Mouse (Mus musculus): Measurements from ENCODE around the gene Lrrfip1. TPM values are rescaled to one million over a fixed set of nuclear protein-coding genes. Genes with fewer than 3 reads are reported as not detected.

Lrrfip1 gene
- total RNA-seq, 2 experiments from 2014 or later: 16.9 to 28.5 TPM

GRCm38 (mm10) chr1:90997136-90997535 is 1.4 kb upstream of the Lrrfip1 start:
- ATAC-seq (replicated peaks; ENCODE audit: low FRiP score, poor library complexity, severe bottlenecking): no peak

- no peak for ATAC-seq (replicated peaks; ENCODE audit: low FRiP score, poor library complexity, severe bottlenecking)
These were observed 896 bp upstream of the Lrrfip1 start for GRCm38 (mm10) chr1:90997641-90998040.

- ATAC-seq (replicated peaks; ENCODE audit: low FRiP score, poor library complexity, severe bottlenecking): no peak
These were observed 514 bp downstream of the Lrrfip1 start for GRCm38 (mm10) chr1:90998891-90999611.

GRCm38 (mm10) chr1:90999911-91000601 is 1.5 kb downstream of the Lrrfip1 start:
- no peak for ATAC-seq (replicated peaks; ENCODE audit: low FRiP score, poor library complexity, severe bottlenecking)

GRCm38 (mm10) chr1:91001101-91001500 is 2.6 kb downstream of the Lrrfip1 start:
- no peak for ATAC-seq (replicated peaks; ENCODE audit: low FRiP score, poor library complexity, severe bottlenecking)

- ATAC-seq (replicated peaks; ENCODE audit: low FRiP score, poor library complexity, severe bottlenecking): no peak
These were observed 3.5 kb downstream of the Lrrfip1 start for GRCm38 (mm10) chr1:91001871-91002539.

- no peak for ATAC-seq (replicated peaks; ENCODE audit: low FRiP score, poor library complexity, severe bottlenecking)
These were observed 4.1 kb downstream of the Lrrfip1 start for GRCm38 (mm10) chr1:91002641-91003040.

- no peak for ATAC-seq (replicated peaks; ENCODE audit: low FRiP score, poor library complexity, severe bottlenecking)
These were observed 5.2 kb downstream of the Lrrfip1 start for GRCm38 (mm10) chr1:91003522-91004253.

- no peak for ATAC-seq (replicated peaks; ENCODE audit: low FRiP score, poor library complexity, severe bottlenecking)
These were observed 7.5 kb downstream of the Lrrfip1 start for GRCm38 (mm10) chr1:91006037-91006436.

GRCm38 (mm10) chr1:91006708-91007107 is 8.2 kb downstream of the Lrrfip1 start:
- ATAC-seq (replicated peaks; ENCODE audit: low FRiP score, poor library complexity, severe bottlenecking): no peak

GRCm38 (mm10) chr1:91008147-91008682 is 9.7 kb downstream of the Lrrfip1 start:
- ATAC-seq (replicated peaks; ENCODE audit: low FRiP score, poor library complexity, severe bottlenecking): no peak

GRCm38 (mm10) chr1:91008746-91009145 is 10.2 kb downstream of the Lrrfip1 start:
- no peak for ATAC-seq (replicated peaks; ENCODE audit: low FRiP score, poor library complexity, severe bottlenecking)

- ATAC-seq (replicated peaks; ENCODE audit: low FRiP score, poor library complexity, severe bottlenecking): no peak
These were observed 10.7 kb downstream of the Lrrfip1 start for GRCm38 (mm10) chr1:91009266-91009665.

GRCm38 (mm10) chr1:91010216-91010615 is 11.7 kb downstream of the Lrrfip1 start:
- no peak for ATAC-seq (replicated peaks; ENCODE audit: low FRiP score, poor library complexity, severe bottlenecking)

GRCm38 (mm10) chr1:91010716-91011115 is 12.2 kb downstream of the Lrrfip1 start:
- ATAC-seq (replicated peaks; ENCODE audit: low FRiP score, poor library complexity, severe bottlenecking): no peak

GRCm38 (mm10) chr1:91011336-91011735 is 12.8 kb downstream of the Lrrfip1 start:
- ATAC-seq (replicated peaks; ENCODE audit: low FRiP score, poor library complexity, severe bottlenecking): no peak

GRCm38 (mm10) chr1:91013803-91014202 is 15.3 kb downstream of the Lrrfip1 start:
- no peak for ATAC-seq (replicated peaks; ENCODE audit: low FRiP score, poor library complexity, severe bottlenecking)

- ATAC-seq (replicated peaks; ENCODE audit: low FRiP score, poor library complexity, severe bottlenecking): no peak
These were observed 17.0 kb downstream of the Lrrfip1 start for GRCm38 (mm10) chr1:91015571-91015970.

GRCm38 (mm10) chr1:91017111-91017758 is 18.7 kb downstream of the Lrrfip1 start:
- no peak for ATAC-seq (replicated peaks; ENCODE audit: low FRiP score, poor library complexity, severe bottlenecking)
